Mouse (Mus musculus) lung, embryonic 14.5 days (tissue): Measurements from ENCODE around the gene Lmnb2. TPM values are rescaled to one million over a fixed set of nuclear protein-coding genes. Genes with fewer than 3 reads are reported as not detected.

Experiments used
- ATAC-seq: fragments of 200-750 bp; cut with Nextera tagmentation; 2 replicates; pipeline ENCODE4 v1.8.0; 2017; ENCODE audit warnings: mild to moderate bottlenecking, moderate TSS enrichment, moderate library complexity; ENCODE audit not compliant: insufficient read depth
- DNase-seq: peaks from one replicate; pipeline ENCODE4 v3.0.0-alpha.2; 2015
- H3K27ac ChIP-seq: fragments of 300-500 bp; sonication (generic); 2 replicates; pipeline ENCODE4 v1.5.1; 2014; ENCODE audit warnings: low read depth, mild to moderate bottlenecking, moderate library complexity
- H3K27me3 ChIP-seq: fragments of 300-500 bp; sonication (generic); 2 replicates; pipeline ENCODE4 v1.6.1; 2014; ENCODE audit warnings: low read length, control low read depth; ENCODE audit not compliant: insufficient read depth
- H3K36me3 ChIP-seq: fragments of 300-500 bp; sonication (generic); 2 replicates; pipeline ENCODE4 v1.6.1; 2014; ENCODE audit warnings: control low read depth; ENCODE audit not compliant: insufficient read depth
- H3K4me1 ChIP-seq: fragments of 300-500 bp; sonication (generic); 2 replicates; pipeline ENCODE4 v1.6.1; 2014; ENCODE audit warnings: antibody characterized with exemption, control low read depth; ENCODE audit not compliant: insufficient read depth
- H3K4me2 ChIP-seq: fragments of 300-500 bp; sonication (generic); 2 replicates; pipeline ENCODE4 v1.6.1; 2014; ENCODE audit warnings: mild to moderate bottlenecking
- H3K4me3 ChIP-seq: fragments of 300-500 bp; sonication (generic); 2 replicates; pipeline ENCODE4 v1.5.1; 2014; ENCODE audit warnings: low read depth, low read length
- H3K9ac ChIP-seq: fragments of 300-500 bp; sonication (generic); 2 replicates; pipeline ENCODE4 v1.6.1; 2014
- H3K9me3 ChIP-seq: fragments of 300-500 bp; sonication (generic); 2 replicates; pipeline ENCODE4 v1.6.1; 2016; ENCODE audit warnings: low read depth, low read length, control low read depth
- CTCF ChIP-seq: IDR thresholded peaks from 2 replicates; pipeline ENCODE4 v1.5.1; 2016; ENCODE audit warnings: antibody characterized with exemption, low read depth
- WGBS: fragments of 180-500 bp; shearing (Covaris S2); extraction: QIAGEN DNeasy Blood & Tissue Kit; methylation state at CpG from one replicate; pipeline ENCODE4 v1.1.7; 2014; 5-methylcytosine and 5-hydroxymethylcytosine counted together
- polyA plus RNA-seq: library from polyadenylated mRNA; unstranded; fragments of >200 nt; fragmentation: Nextera tagmentation; extraction: Ambion mirVana; gene quantifications from 2 replicates; pipeline ENCODE4 v1.2.1, GENCODE M21; 2014

The Lmnb2 gene
- polyA plus RNA-seq, 1 experiment from 2014 or later = 24.4 TPM

- WGBS = 1% methylated on average over 45 of the region's 45 CpGs
- Histone ChIP-seq H3K4me3 (peak overlapping the region; percentile 63), H3K27me3 (peaks cover 44% of the 10 kb centered on the region), H3K36me3 (no peaks in the 10 kb centered on the region), H3K9me3 (no peaks in the 10 kb centered on the region), H3K9ac (peak overlapping the region; percentile 71), H3K4me1 (peaks cover 32% of the 10 kb centered on the region), H3K4me2 (peak overlapping the region; percentile 96), H3K27ac (peak overlapping the region; percentile 42; the same call in 1 of the 2 replicates)
- peak; percentile 56 for DNase-seq
- ATAC-seq = no peak
- TF ChIP-seq CTCF = no peak
Observed at GRCm38 (mm10) chr10:80930361-80931152, 12.5 kb upstream of the Lmnb2 start.

GRCm38 (mm10) chr10:80929299-80930226 is 11.5 kb upstream of the Lmnb2 start, which contains the start of gene Gadd45b:
Gene Gadd45b, plus strand, starts transcription at chr10:80930073.
- no peaks in the 10 kb centered on the region for H3K36me3 ChIP-seq
- WGBS = under 1% methylated on average over 56 of the region's 56 CpGs
- no peak for TF ChIP-seq CTCF
- H3K9ac ChIP-seq = peak within 1 kb of the TSS; percentile 71
- H3K27ac ChIP-seq = peak within 1 kb of the TSS; percentile 95
- peaks cover 43% of the 10 kb centered on the region for H3K27me3 ChIP-seq
- H3K4me2 ChIP-seq = peak within 1 kb of the TSS; percentile 96
- peak within 1 kb of the TSS; percentile 63 for H3K4me3 ChIP-seq
- ATAC-seq (peak; percentile 87), DNase-seq (peak; percentile 100)
- H3K4me1 ChIP-seq = peaks cover 32% of the 10 kb centered on the region
- H3K9me3 ChIP-seq = no peaks in the 10 kb centered on the region

- H3K9me3 ChIP-seq = no peaks in the 10 kb centered on the region
- peak; percentile 28 for ATAC-seq
- peak overlapping the region; percentile 95 for H3K27ac ChIP-seq
- peak overlapping the region; percentile 50 for H3K4me3 ChIP-seq
- TF ChIP-seq CTCF = peak; percentile 94
- peak overlapping the region; percentile 62 for H3K9ac ChIP-seq
- no peaks in the 10 kb centered on the region for H3K36me3 ChIP-seq
- WGBS = under 1% methylated on average over 48 of the region's 48 CpGs
- peaks cover 31% of the 10 kb centered on the region for H3K4me1 ChIP-seq
- H3K4me2 ChIP-seq = peak overlapping the region; percentile 96
- peaks cover 36% of the 10 kb centered on the region for H3K27me3 ChIP-seq
- peak; percentile 96 for DNase-seq
Observed at GRCm38 (mm10) chr10:80928586-80929298, 10.7 kb upstream of the Lmnb2 start.

- DNase-seq (no peak), ATAC-seq (no peak)
- peaks cover 4% of the 10 kb centered on the region for H3K27me3 ChIP-seq
- no peak overlapping the region for H3K4me2 ChIP-seq
- H3K9me3 ChIP-seq = no peaks in the 10 kb centered on the region
- H3K27ac ChIP-seq = no peak overlapping the region
- no peak overlapping the region for H3K4me3 ChIP-seq
- 0 out of 2 replicates have a peak, but pooled peaks cover 6% of the 10 kb centered on the region for H3K4me1 ChIP-seq
- no peak overlapping the region for H3K9ac ChIP-seq
- WGBS = 45% methylated on average over 3 of the region's 3 CpGs
- no peaks in the 10 kb centered on the region for H3K36me3 ChIP-seq
- no peak for TF ChIP-seq CTCF
Observed at GRCm38 (mm10) chr10:80925472-80925871, 7.4 kb upstream of the Lmnb2 start.

GRCm38 (mm10) chr10:80921923-80922322 is 3.9 kb upstream of the Lmnb2 start:
- ATAC-seq (peak; percentile 61), DNase-seq (peak; percentile 82)
- Histone ChIP-seq H3K9me3 (no peaks in the 10 kb centered on the region), H3K36me3 (no peaks in the 10 kb centered on the region), H3K27ac (peak overlapping the region; percentile 62), H3K4me2 (peak overlapping the region; percentile 67), H3K27me3 (no peaks in the 10 kb centered on the region), H3K4me1 (0 out of 2 replicates have a peak, but pooled peaks cover 5% of the 10 kb centered on the region), H3K9ac (peak overlapping the region; percentile 49), H3K4me3 (peak overlapping the region; percentile 33)
- no peak for TF ChIP-seq CTCF
- 1% methylated on average over 16 of the region's 16 CpGs for WGBS

- peak overlapping the region; percentile 95 for H3K4me2 ChIP-seq
- H3K27ac ChIP-seq = peak overlapping the region; percentile 69
- peaks cover 27% of the 10 kb centered on the region; the same call in 1 of the 2 replicates for H3K36me3 ChIP-seq
- H3K27me3 ChIP-seq = no peaks in the 10 kb centered on the region
- under 1% methylated on average over 15 of the region's 15 CpGs for WGBS
- H3K9me3 ChIP-seq = no peaks in the 10 kb centered on the region
- H3K4me3 ChIP-seq = peak overlapping the region; percentile 78
- peak overlapping the region; percentile 86 for H3K9ac ChIP-seq
- H3K4me1 ChIP-seq = 0 out of 2 replicates have a peak, but pooled peaks cover 2% of the 10 kb centered on the region
- peak; percentile 35; the same call in 1 of the 2 replicates for ATAC-seq
- DNase-seq = peak; percentile 59
- no peak for TF ChIP-seq CTCF
Observed at GRCm38 (mm10) chr10:80917336-80917778, 688 bp downstream of the Lmnb2 start.
